Mouse (Mus musculus) layer of hippocampus, postnatal 10 days (tissue): ENCODE measurements around the gene Gm21094. TPM values are rescaled to one million over a fixed set of nuclear protein-coding genes. Genes with fewer than 3 reads are reported as not detected.
"Not testable (repeated sequence)": the region's sequence is repeated elsewhere in the genome, so short reads cannot be mapped to it uniquely, and the experiment has no call there.

ENCODE experiments used
- DNase-seq, 2 experiments: peaks; one replicate each; pipeline ENCODE4 v3.0.0; 2021; ENCODE audit warnings: low spot score in 2 of 2
- long read RNA-seq: library from polyadenylated mRNA; stranded (forward); transcript quantifications from one replicate; pipeline ENCODE4 v2.0.0, GENCODE M21; 2023
- total RNA-seq, 2 experiments: library from RNA; stranded (reverse); gene quantifications; 2 replicates each; pipeline ENCODE4 v1.2.3; 2021

The Gm21094 gene
- total RNA-seq: not detected
- long read RNA-seq: 0 reads

DNA sequence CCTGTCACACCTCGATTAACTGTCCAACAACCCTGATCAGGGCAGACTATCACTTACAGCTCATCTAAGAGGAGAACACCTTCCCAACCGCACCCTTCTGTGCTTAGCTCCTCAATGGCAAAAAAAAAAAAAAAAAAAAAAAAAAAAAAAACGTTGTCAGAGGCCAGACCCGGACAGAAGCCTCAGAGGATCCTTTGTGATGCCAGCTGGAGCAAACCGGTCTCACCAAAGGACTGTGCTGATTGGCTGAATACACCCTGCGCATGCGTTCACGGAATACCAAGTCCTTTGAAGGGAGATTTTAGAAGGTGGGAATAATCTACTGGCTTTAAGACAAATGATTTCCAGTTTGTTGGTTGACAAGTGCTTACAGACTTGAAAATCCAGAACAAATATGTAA is at the start of gene Gm21094:
Gm21094 (minus strand) TSS at position 101 of the 400 bp plus-strand sequence.
- not testable (repeated sequence) for DNase-seq
